Mouse (Mus musculus): ENCODE results near the gene Rps15a. TPM values are rescaled to one million over a fixed set of nuclear protein-coding genes. Genes with fewer than 3 reads are reported as not detected.

The Rps15a gene
- total RNA-seq (2022): 100 to 1,000 TPM; 348 to 468 (median 426) TPM

- peak; percentile 89 to 94 for DNase-seq (ENCODE audit: low spot score in 2 of 2)
Observed at GRCm38 (mm10) chr7:118115877-118116568, at the start of gene Rps15a. Rps15a (minus strand) TSS chr7:118116188.

- DNase-seq (ENCODE audit: low spot score in 2 of 2): no peak
Observed at GRCm38 (mm10) chr7:118163006-118163405, 47.0 kb upstream of the Rps15a start.

- peak; percentile 14 to 30 for DNase-seq (ENCODE audit: low spot score in 2 of 2)
Observed at GRCm38 (mm10) chr7:118160121-118160520, 44.1 kb upstream of the Rps15a start.

- DNase-seq (ENCODE audit: low spot score in 2 of 2): no peak
Observed at GRCm38 (mm10) chr7:118156461-118156860, 40.5 kb upstream of the Rps15a start.

GRCm38 (mm10) chr7:118154150-118154549 lies 38.2 kb upstream of the Rps15a start:
- no peak for DNase-seq (ENCODE audit: low spot score in 2 of 2)

GRCm38 (mm10) chr7:118143602-118144001 lies 27.6 kb upstream of the Rps15a start:
- DNase-seq (ENCODE audit: low spot score in 2 of 2): no peak

- no peak for DNase-seq (ENCODE audit: low spot score in 2 of 2)
Observed at GRCm38 (mm10) chr7:118143123-118143522, 27.1 kb upstream of the Rps15a start.

GRCm38 (mm10) chr7:118141271-118141670 lies 25.3 kb upstream of the Rps15a start:
- no peak for DNase-seq (ENCODE audit: low spot score in 2 of 2)

- DNase-seq (ENCODE audit: low spot score in 2 of 2): no peak
Observed at GRCm38 (mm10) chr7:118135128-118135527, 19.1 kb upstream of the Rps15a start.

- DNase-seq (ENCODE audit: low spot score in 2 of 2): peak; percentile 97 to 98
Observed at GRCm38 (mm10) chr7:118129430-118130041, 13.5 kb upstream of the Rps15a start, which contains the start of gene Arl6ip1. Arl6ip1 (minus strand) TSS chr7:118129662.

GRCm38 (mm10) chr7:118128925-118129429 lies 13.0 kb upstream of the Rps15a start:
- peak in 1 of 2 experiments; percentile 29 for DNase-seq (ENCODE audit: low spot score in 2 of 2)

- no peak for DNase-seq (ENCODE audit: low spot score in 2 of 2)
Observed at GRCm38 (mm10) chr7:118126219-118126875, 10.4 kb upstream of the Rps15a start.

- no peak for DNase-seq (ENCODE audit: low spot score in 2 of 2)
Observed at GRCm38 (mm10) chr7:118125736-118126135, 9.7 kb upstream of the Rps15a start.

GRCm38 (mm10) chr7:118123512-118124411 lies 7.8 kb upstream of the Rps15a start:
- DNase-seq (ENCODE audit: low spot score in 2 of 2): no peak

- no peak for DNase-seq (ENCODE audit: low spot score in 2 of 2)
Observed at GRCm38 (mm10) chr7:118122235-118122634, 6.2 kb upstream of the Rps15a start.

GRCm38 (mm10) chr7:118120654-118121053 lies 4.7 kb upstream of the Rps15a start:
- DNase-seq (ENCODE audit: low spot score in 2 of 2): no peak

- DNase-seq (ENCODE audit: low spot score in 2 of 2): no peak
Observed at GRCm38 (mm10) chr7:118119946-118120345, 4.0 kb upstream of the Rps15a start.

GRCm38 (mm10) chr7:118119142-118119541 lies 3.2 kb upstream of the Rps15a start:
- DNase-seq (ENCODE audit: low spot score in 2 of 2): no peak

GRCm38 (mm10) chr7:118118426-118118825 lies 2.4 kb upstream of the Rps15a start:
- no peak for DNase-seq (ENCODE audit: low spot score in 2 of 2)

GRCm38 (mm10) chr7:118117539-118118210 lies 1.7 kb upstream of the Rps15a start:
- DNase-seq (ENCODE audit: low spot score in 2 of 2): no peak
